Mouse (Mus musculus): ENCODE results near the gene Lama4.

The Lama4 gene

DNA sequence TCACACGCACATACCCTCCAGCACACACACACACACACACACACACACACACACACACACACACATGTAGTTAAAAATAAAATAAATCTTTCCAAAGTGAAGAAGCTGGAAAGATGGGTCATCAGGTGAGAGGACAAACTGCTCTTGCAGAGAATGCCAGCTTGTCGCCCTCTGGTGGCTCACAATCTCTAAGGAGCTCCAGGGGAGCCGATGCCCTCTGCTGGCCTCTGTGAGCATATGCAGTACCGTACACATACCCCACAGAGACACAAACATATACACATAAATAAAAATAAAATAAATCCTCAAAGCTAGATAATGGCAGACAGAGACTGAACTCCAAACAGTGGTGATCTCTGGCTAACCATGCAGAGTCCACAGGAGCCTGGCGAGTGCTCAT, 99.4 kb downstream of the Lama4 start:
- DNase-seq = peak; percentile 40

- DNase-seq = no peak
These were observed 100.1 kb downstream of the Lama4 start for GRCm38 (mm10) chr10:39065449-39065848.

DNA sequence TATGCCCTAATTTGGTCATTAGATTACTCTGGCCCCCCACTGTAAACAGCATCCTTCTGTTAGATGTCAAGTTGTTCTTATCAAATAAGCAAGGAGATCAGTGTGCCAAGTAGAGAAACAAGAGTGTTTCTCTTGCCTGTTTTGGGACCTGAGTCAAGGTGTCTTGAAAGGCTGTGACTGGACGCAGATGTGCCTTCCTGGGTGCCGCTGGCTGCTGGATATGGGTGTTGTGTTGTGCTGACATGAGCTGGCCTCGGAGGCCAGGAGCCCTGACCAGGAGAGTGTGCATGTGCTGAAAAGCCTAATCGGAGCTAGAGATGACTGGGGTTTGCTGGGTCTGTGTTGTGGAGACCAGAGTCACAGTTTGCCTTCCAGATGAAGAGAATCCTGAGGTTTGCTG, 100.7 kb downstream of the Lama4 start:
- DNase-seq = no peak

GRCm38 (mm10) chr10:39066962-39067361, 101.6 kb downstream of the Lama4 start:
- DNase-seq = peak; percentile 74

GRCm38 (mm10) chr10:39072048-39072447, 106.7 kb downstream of the Lama4 start:
- no peak for DNase-seq

GRCm38 (mm10) chr10:39096981-39097380, 131.7 kb downstream of the Lama4 start:
- DNase-seq = peak; percentile 44

- DNase-seq = no peak
These were observed 133.4 kb downstream of the Lama4 start for GRCm38 (mm10) chr10:39098746-39099145.

DNA sequence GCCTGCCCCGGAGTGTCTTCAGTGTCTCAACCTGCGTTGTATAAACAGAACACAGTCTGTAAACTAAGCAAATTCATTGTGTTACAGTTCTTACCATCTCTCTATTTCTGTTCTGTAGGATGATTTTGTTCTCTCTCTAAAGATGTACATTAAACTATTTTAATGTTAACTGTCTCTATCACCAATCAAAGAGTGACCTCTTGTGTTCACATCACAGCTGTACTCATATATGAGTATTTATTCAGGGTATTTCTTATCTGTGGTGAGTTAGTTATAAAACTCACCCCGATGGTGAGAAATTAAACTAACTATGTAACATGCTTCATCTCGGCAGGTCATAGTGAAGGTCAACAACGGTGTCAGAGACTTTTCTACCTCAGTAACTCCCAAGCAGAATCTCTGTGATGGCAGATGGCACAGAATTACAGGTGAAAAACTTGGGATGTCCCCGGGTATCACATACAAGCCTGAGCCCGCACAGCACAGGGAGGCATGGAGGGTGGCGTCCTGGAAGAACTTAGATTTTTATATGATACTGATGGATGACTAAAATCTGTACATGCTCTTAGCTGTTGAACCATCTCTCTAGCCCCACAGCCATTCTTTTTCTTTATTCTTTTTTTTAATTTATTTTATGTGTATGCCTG, 139.6 kb downstream of the Lama4 start:
- DNase-seq = no peak

DNA sequence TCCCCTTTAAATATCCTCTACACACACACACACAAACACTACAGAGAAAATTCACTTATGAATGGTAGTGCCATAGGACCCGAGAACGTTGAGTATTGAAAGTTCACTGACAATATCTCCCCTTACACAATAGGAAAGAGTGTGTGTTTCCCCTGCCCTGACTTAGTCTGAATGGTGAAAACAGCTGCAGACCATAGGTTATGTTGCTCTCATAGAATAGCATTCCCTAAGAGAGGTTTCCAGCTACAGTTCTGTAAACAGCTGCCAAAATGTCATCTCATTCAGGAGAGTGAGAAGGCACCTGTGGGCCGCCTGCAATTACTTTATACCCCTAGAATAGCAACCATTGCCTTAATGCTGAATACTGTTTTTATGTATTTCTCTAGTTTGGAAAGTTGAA, 141.1 kb downstream of the Lama4 start:
- no peak for DNase-seq

- no peak for DNase-seq
These were observed 141.6 kb downstream of the Lama4 start for GRCm38 (mm10) chr10:39106935-39107334.

- DNase-seq = no peak
These were observed 143.6 kb downstream of the Lama4 start for GRCm38 (mm10) chr10:39108837-39109488.

GRCm38 (mm10) chr10:39109489-39109874, 144.2 kb downstream of the Lama4 start:
- no peak for DNase-seq

DNA sequence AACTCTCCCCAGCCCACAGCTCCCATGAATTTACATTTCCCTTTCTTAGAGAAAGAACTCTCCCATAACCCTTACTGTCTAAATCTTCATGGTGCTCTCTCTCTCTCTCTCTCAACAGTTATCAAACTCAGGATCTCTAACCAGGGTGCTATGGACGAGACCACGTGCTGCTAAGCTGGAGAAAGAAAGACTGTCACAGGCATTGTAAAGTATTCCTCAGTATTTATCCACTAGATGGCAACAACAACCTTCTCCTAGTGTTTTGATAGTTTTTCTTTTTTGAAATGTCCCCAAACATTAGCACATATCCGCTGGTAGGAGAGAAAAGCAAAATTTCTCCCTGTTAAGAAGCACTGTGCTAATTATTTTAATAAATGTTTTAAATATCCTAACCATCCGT, 156.1 kb downstream of the Lama4 start:
- DNase-seq = no peak

GRCm38 (mm10) chr10:39133462-39134310, 168.4 kb downstream of the Lama4 start, which contains the start of the genes Fam229b and Tube1:
TSS of gene Fam229b (minus strand) at chr10:39133914.
TSS of gene Tube1 (plus strand) at chr10:39133976.
- DNase-seq = peak; percentile 91

DNA sequence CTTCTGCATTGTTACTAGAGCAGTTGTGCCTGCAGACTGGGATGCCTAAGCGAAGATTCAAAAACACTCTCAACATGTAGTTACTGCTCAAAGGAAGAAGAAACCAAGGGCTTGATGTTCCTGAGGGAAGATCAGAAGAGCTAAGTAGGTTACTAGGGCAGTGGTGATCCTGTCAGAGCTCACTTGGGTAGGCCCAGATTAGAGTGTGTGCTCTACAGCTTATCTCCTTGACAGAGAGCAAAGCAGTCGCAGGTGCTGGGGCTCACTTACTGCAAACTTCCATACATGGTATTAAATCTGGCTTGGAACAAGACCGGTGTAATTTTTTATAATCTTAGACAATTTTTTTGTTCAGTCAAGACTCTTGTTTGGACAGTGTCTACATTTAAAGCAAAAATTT, 172.5 kb downstream of the Lama4 start:
- no peak for DNase-seq

- DNase-seq = no peak
These were observed 173.4 kb downstream of the Lama4 start for GRCm38 (mm10) chr10:39138761-39139160.

DNA sequence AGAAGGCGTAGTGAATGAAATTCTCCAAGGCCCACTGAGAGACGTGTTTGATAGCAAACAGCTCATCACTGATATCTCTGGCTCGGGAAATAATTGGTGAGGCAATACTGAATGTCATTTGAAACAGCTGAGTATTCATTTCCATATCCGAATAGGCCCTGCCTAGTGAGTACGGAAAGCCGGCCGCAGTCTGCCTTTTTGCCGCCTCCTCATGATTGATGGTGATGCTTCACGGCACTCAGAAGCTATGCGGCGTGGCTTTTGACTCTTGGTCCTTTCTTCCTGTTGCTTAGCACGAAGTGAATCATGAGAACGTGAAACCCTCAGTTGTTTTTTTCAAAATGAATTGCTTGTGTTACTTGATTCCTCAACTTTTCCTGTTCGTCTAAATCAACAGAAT, 175.5 kb downstream of the Lama4 start:
- no peak for DNase-seq

GRCm38 (mm10) chr10:39141401-39141800, 176.1 kb downstream of the Lama4 start:
- DNase-seq = no peak

DNA sequence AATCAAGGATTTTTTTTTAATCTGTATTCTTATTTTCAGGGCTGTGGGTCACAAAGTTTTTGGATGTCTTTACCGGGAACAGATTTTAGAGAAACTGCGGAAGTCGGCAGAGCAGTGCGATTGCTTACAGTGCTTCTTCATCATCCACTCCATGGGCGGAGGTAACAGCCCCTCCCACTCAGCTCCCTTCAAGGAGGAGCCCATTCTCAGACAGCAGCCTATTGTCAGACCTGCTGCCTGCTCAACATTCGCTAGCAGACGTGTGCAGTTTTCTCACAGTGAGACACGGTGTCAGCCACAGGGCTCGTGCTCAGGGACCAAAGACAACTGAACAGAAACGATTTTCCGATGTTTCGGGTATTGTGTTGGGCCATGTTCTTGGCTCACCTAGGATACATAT, 176.9 kb downstream of the Lama4 start:
- DNase-seq = no peak

GRCm38 (mm10) chr10:39156719-39157118, 191.4 kb downstream of the Lama4 start:
- no peak for DNase-seq

DNA sequence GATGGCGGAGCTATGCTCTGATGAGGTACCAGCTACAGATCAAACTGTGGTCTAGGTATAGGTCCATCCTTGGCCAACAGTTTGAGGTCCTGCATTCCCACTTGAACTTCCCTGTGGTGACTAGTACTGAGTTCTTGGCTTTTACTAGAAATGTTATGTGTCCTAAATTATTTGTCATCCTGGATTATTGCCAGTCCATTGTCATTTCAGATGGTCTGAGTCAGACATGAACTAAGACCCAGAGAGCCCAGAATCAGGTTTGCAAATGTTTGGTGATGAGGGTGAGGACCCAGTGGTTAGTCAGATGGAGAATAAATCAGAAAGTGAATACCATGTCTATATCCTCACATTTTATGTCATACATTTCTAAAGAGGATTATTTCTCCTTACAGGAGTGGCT, 192.0 kb downstream of the Lama4 start:
- DNase-seq = no peak

GRCm38 (mm10) chr10:39158306-39158705, 193.0 kb downstream of the Lama4 start:
- DNase-seq = no peak
